Mouse (Mus musculus): ENCODE results near the gene AI413582. TPM values are rescaled to one million over a fixed set of nuclear protein-coding genes. Genes with fewer than 3 reads are reported as not detected.

Gene AI413582
- total and polyA plus RNA-seq, 3 experiments, result 20.6 to 56.5 TPM; not detected in 1

DNA sequence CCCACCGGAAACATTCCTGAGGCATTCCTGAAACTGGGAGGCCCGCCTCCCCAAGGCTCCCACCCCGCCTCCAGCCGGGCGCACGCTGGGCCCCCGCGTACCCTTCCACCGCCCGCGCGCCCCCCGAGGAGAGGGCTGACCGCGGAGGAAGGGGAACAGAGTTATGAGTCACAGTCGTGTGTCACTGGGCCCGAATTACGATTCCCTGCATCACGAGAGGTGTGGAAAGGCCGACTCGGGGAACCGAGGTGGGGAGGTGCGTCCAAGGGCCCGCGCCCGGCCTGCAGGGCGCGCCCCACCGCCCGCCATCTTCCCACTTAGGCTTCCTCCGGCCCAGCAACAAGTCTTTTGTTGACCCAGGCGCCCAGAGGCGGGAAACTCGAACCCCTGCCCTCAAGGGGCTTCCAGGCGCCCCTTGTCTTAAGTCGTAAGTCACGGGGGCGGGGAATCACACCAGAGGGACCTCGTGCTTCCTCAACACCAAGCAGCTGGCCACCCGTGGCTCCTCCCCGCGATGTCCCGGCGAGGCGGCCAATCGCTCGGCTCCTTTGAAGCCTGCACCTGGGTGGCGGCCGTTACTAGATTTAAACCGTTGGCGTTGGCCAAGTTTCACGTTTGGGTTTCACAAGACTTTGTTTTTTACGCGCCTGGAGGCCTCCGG lies 9.9 kb downstream of the AI413582 start (continued):
- TF ChIP-seq GATA1 (IDR thresholded peaks at IDR 0.05; ENCODE audit: low read depth, low read length) (no peak), MEF2A (IDR thresholded peaks at IDR 0.05; ENCODE audit: extremely low read depth, insufficient replicate concordance, low read depth, low read length, poor library complexity, severe bottlenecking) (no peak), MXI1 (IDR thresholded peaks at IDR 0.05; ENCODE audit: low read depth, low read length) (peak; percentile 74)

DNA sequence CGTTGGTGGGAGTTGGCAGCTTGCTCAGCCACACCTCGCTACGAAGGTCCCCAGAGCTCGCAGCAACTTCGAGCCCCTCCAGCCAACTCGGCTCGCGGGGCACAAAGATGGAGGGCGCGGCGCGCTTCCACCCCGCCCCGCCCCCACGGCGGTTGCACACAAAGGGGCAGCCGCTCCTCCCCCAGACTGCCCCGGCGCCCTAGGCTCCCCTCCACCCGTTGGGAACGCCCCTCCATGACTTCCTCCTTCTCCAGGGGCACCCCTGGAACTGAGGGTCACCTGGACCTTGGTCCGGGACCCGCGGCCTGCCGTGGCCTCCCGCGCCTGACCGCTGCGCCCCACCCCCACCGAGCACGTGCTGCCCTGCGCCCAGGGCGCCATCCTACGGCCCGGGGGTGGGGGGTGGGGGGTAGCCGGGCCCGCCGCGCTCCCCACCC lies 10.5 kb downstream of the AI413582 start:
- H3K4me1 ChIP-seq (ENCODE audit: control insufficient read depth in 1 of 2, insufficient read depth in 2 of 2, low read length in 2 of 2), result peaks cover 0 to 20% of the 10 kb centered on the region in 2 experiments; a peak in 3 of 4 replicates
- TF ChIP-seq TBP (IDR thresholded peaks at IDR 0.05; ENCODE audit: low read depth, low read length) (no peak), MAZ (IDR thresholded peaks at IDR 0.05; ENCODE audit: low read depth, low read length) (peak; percentile 48), ZKSCAN1 (IDR thresholded peaks at IDR 0.05; ENCODE audit: low read depth, low read length) (no peak), KAT2A (conservative IDR thresholded peaks at IDR 0.05; ENCODE audit: low read depth, low read length) (no peak), MXI1 (IDR thresholded peaks at IDR 0.05; ENCODE audit: low read depth, low read length) (peak; percentile 24; the same call in 1 of the 2 replicates), JUND (IDR thresholded peaks at IDR 0.05; ENCODE audit: low read depth, low read length) (no peak), TCF12 (IDR thresholded peaks at IDR 0.05; ENCODE audit: low read depth, low read length) (peak; percentile 33; the same call in 1 of the 2 replicates), RAD21 (IDR thresholded peaks at IDR 0.05; ENCODE audit: low read depth, low read length) (no peak), POLR2A (IDR thresholded peaks at IDR 0.05; ENCODE audit: control insufficient read depth in 1 of 2, insufficient read depth in 1 of 2, low read depth in 1 of 2, low read length in 2 of 2, poor library complexity in 1 of 2) (peak in 1 of 2 experiments; percentile 48; a peak in 1 of 4 replicates), BHLHE40 (IDR thresholded peaks at IDR 0.05; ENCODE audit: borderline replicate concordance, low read depth, low read length) (peak; percentile 85), USF1 (IDR thresholded peaks at IDR 0.05; ENCODE audit: low read depth, low read length) (peak; percentile 60), GABPA (IDR thresholded peaks at IDR 0.05; ENCODE audit: low read depth, low read length) (no peak), MAFK (IDR thresholded peaks at IDR 0.05; ENCODE audit: borderline replicate concordance, low read depth, low read length) (no peak), ZNF384 (IDR thresholded peaks at IDR 0.05; ENCODE audit: low read depth, low read length) (no peak), MAX (IDR thresholded peaks at IDR 0.05; ENCODE audit: low read length) (peak; percentile 46; the same call in 1 of the 2 replicates), ETS1 (IDR thresholded peaks at IDR 0.05; ENCODE audit: low read depth, low read length) (peak; percentile 43; the same call in 1 of the 2 replicates), GATA1 (IDR thresholded peaks at IDR 0.05; ENCODE audit: low read depth, low read length) (no peak), NELFE (IDR thresholded peaks at IDR 0.05; ENCODE audit: low read depth, low read length) (peak; percentile 48), ZMIZ1 (IDR thresholded peaks at IDR 0.05; ENCODE audit: low read depth, low read length) (0 out of 2 replicates have a peak, but pooled peaks have one; percentile 3), SIN3A (IDR thresholded peaks at IDR 0.05; ENCODE audit: low read length) (0 out of 2 replicates have a peak, but pooled peaks have one; percentile 0), SMC3 (IDR thresholded peaks at IDR 0.05; ENCODE audit: low read depth, low read length) (no peak), E2F4 (IDR thresholded peaks at IDR 0.05; ENCODE audit: borderline replicate concordance, low read depth, low read length) (no peak), CHD2 (IDR thresholded peaks at IDR 0.05; ENCODE audit: low read length) (peak; percentile 9), UBTF (IDR thresholded peaks at IDR 0.05; ENCODE audit: borderline replicate concordance, insufficient read depth, low read depth, low read length) (0 out of 2 replicates have a peak, but pooled peaks have one; percentile 24), EP300 (IDR thresholded peaks at IDR 0.05; ENCODE audit: low read depth in 1 of 2, low read length in 2 of 2) (peak in 1 of 2 experiments; percentile 54; a peak in 1 of 4 replicates)
- peak overlapping the region; percentile 50 to 59 for H3K4me3 ChIP-seq (ENCODE audit: control insufficient read depth in 1 of 2, insufficient read depth in 1 of 2, low read depth in 2 of 2, low read length in 2 of 2)
- H3K9me3 ChIP-seq (replicated peaks; ENCODE audit: insufficient read depth, low read length), result no peaks in the 10 kb centered on the region
- H3K27me3 ChIP-seq (ENCODE audit: control insufficient read depth in 1 of 2, insufficient read depth in 2 of 2, low read length in 2 of 2), result no peaks in the 10 kb centered on the region
- H3K79me2 ChIP-seq (ENCODE audit: control insufficient read depth, insufficient read depth, low read length, poor library complexity), result peaks cover 45% of the 10 kb centered on the region
- H3K27ac ChIP-seq (ENCODE audit: control insufficient read depth, low read depth, low read length), result peak overlapping the region; percentile 95
- H3K9ac ChIP-seq (ENCODE audit: control insufficient read depth, low read depth, low read length, poor library complexity, severe bottlenecking), result peak overlapping the region; percentile 99
- H3K36me3 ChIP-seq (ENCODE audit: control insufficient read depth in 1 of 2, insufficient read depth in 2 of 2, low read length in 2 of 2), result peaks cover 0 to 11% of the 10 kb centered on the region in 2 experiments; a peak in 2 of 4 replicates
- DNase-seq (ENCODE audit: low read depth, low spot score), result peak; percentile 86
